Mouse (Mus musculus): ENCODE measurements around the gene Gm5565. TPM values are rescaled to one million over a fixed set of nuclear protein-coding genes. Genes with fewer than 3 reads are reported as not detected.
"Not testable (repeated sequence)": the region's sequence is repeated elsewhere in the genome, so short reads cannot be mapped to it uniquely, and the experiment has no call there.

Gm5565 gene
- polyA plus RNA-seq (2015; fragmentation: Nextera tagmentation; extraction: Ambion mirVana): not detected in 2 replicates

GRCm38 (mm10) chr5:146160439-146160838 lies at the start of gene Gm5565:
TSS of gene Gm5565 (minus strand) at chr5:146160539.
- ATAC-seq (ENCODE audit: low FRiP score): not testable (repeated sequence)
- 99% methylated on average over 3 of the region's 3 CpGs for WGBS

GRCm38 (mm10) chr5:146205537-146205936 lies 45.2 kb upstream of the Gm5565 start:
- no peaks in the 10 kb centered on the region for H3K9me3 ChIP-seq

More at GRCm38 (mm10) chr5:146160439-146160838, at the start of gene Gm5565:
- H3K4me3 ChIP-seq; H3K4me2 ChIP-seq; H3K27ac ChIP-seq; H3K9ac ChIP-seq; H3K36me3 ChIP-seq; H3K9me3 ChIP-seq; H3K4me1 ChIP-seq (replicated peaks); H3K27me3 ChIP-seq: not testable (repeated sequence)

GRCm38 (mm10) chr5:146203921-146204320 lies 43.6 kb upstream of the Gm5565 start:
- H3K9ac ChIP-seq: no peak overlapping the region
- H3K4me2 ChIP-seq: no peak overlapping the region
- no peaks in the 10 kb centered on the region for H3K9me3 ChIP-seq
- H3K27me3 ChIP-seq: no peaks in the 10 kb centered on the region
- no peaks in the 10 kb centered on the region for H3K4me1 ChIP-seq (replicated peaks)
- no peak overlapping the region for H3K27ac ChIP-seq
- peaks cover 81% of the 10 kb centered on the region for H3K36me3 ChIP-seq
- ATAC-seq (ENCODE audit: low FRiP score): no peak
- WGBS: 84% methylated on average over 2 of the region's 2 CpGs
- no peak overlapping the region for H3K4me3 ChIP-seq

More at GRCm38 (mm10) chr5:146205537-146205936, 45.2 kb upstream of the Gm5565 start:
- H3K27me3 ChIP-seq: no peaks in the 10 kb centered on the region
- no peak overlapping the region for H3K4me2 ChIP-seq
- H3K27ac ChIP-seq: no peak overlapping the region
- no peak overlapping the region for H3K4me3 ChIP-seq
- ATAC-seq (ENCODE audit: low FRiP score): no peak
- H3K9ac ChIP-seq: no peak overlapping the region
- no peaks in the 10 kb centered on the region for H3K4me1 ChIP-seq (replicated peaks)
- peaks cover 91% of the 10 kb centered on the region for H3K36me3 ChIP-seq
- 96% methylated on average over 5 of the region's 5 CpGs for WGBS

GRCm38 (mm10) chr5:146200580-146200979 lies 40.2 kb upstream of the Gm5565 start:
- Histone ChIP-seq H3K4me3 (no peak overlapping the region), H3K4me1 (replicated peaks) (no peaks in the 10 kb centered on the region), H3K36me3 (peaks cover 56% of the 10 kb centered on the region), H3K9me3 (no peaks in the 10 kb centered on the region; the same call in 1 of the 2 replicates), H3K4me2 (no peak overlapping the region), H3K9ac (no peak overlapping the region), H3K27ac (no peak overlapping the region), H3K27me3 (no peaks in the 10 kb centered on the region)
- ATAC-seq (ENCODE audit: low FRiP score): no peak
- 95% methylated on average over 6 of the region's 6 CpGs for WGBS

GRCm38 (mm10) chr5:146199540-146199939 lies 39.2 kb upstream of the Gm5565 start:
- Histone ChIP-seq H3K36me3 (peaks cover 46% of the 10 kb centered on the region), H3K27me3 (no peaks in the 10 kb centered on the region), H3K27ac (no peak overlapping the region), H3K9ac (no peak overlapping the region), H3K4me3 (no peak overlapping the region), H3K4me1 (replicated peaks) (no peaks in the 10 kb centered on the region), H3K9me3 (no peaks in the 10 kb centered on the region; the same call in 1 of the 2 replicates), H3K4me2 (no peak overlapping the region)
- WGBS: 79% methylated on average over 2 of the region's 2 CpGs
- ATAC-seq (ENCODE audit: low FRiP score): no peak

- no peaks in the 10 kb centered on the region; the same call in 1 of the 2 replicates for H3K9me3 ChIP-seq
- peaks cover 41% of the 10 kb centered on the region for H3K36me3 ChIP-seq
- ATAC-seq (ENCODE audit: low FRiP score): no peak
- H3K4me1 ChIP-seq (replicated peaks): no peaks in the 10 kb centered on the region
- H3K9ac ChIP-seq: no peak overlapping the region
- no peak overlapping the region for H3K4me2 ChIP-seq
- H3K27ac ChIP-seq: no peak overlapping the region
- no peak overlapping the region for H3K4me3 ChIP-seq
- H3K27me3 ChIP-seq: no peaks in the 10 kb centered on the region
Measured at GRCm38 (mm10) chr5:146199073-146199472, 38.7 kb upstream of the Gm5565 start.

- ATAC-seq (ENCODE audit: low FRiP score): no peak
- H3K27ac ChIP-seq: no peak overlapping the region
- 85% methylated on average over 8 of the region's 8 CpGs for WGBS
- H3K9ac ChIP-seq: no peak overlapping the region
- no peaks in the 10 kb centered on the region for H3K27me3 ChIP-seq
- no peak overlapping the region for H3K4me3 ChIP-seq
- peaks cover 9% of the 10 kb centered on the region for H3K36me3 ChIP-seq
- no peaks in the 10 kb centered on the region for H3K4me1 ChIP-seq (replicated peaks)
- H3K4me2 ChIP-seq: no peak overlapping the region
- H3K9me3 ChIP-seq: no peaks in the 10 kb centered on the region; the same call in 1 of the 2 replicates
Measured at GRCm38 (mm10) chr5:146193360-146193759, 33.0 kb upstream of the Gm5565 start.

GRCm38 (mm10) chr5:146190501-146191269 lies 30.3 kb upstream of the Gm5565 start:
- 68% methylated on average over 3 of the region's 3 CpGs for WGBS
- Histone ChIP-seq H3K27ac (no peak overlapping the region), H3K4me3 (no peak overlapping the region), H3K27me3 (no peaks in the 10 kb centered on the region), H3K9me3 (no peaks in the 10 kb centered on the region), H3K4me1 (replicated peaks) (no peaks in the 10 kb centered on the region), H3K36me3 (no peaks in the 10 kb centered on the region), H3K9ac (no peak overlapping the region), H3K4me2 (no peak overlapping the region)
- no peak for ATAC-seq (ENCODE audit: low FRiP score)

GRCm38 (mm10) chr5:146190093-146190492 lies 29.8 kb upstream of the Gm5565 start:
- Histone ChIP-seq H3K9me3 (no peaks in the 10 kb centered on the region), H3K27me3 (no peaks in the 10 kb centered on the region), H3K36me3 (no peaks in the 10 kb centered on the region), H3K27ac (no peak overlapping the region), H3K9ac (no peak overlapping the region), H3K4me2 (no peak overlapping the region), H3K4me1 (replicated peaks) (no peaks in the 10 kb centered on the region), H3K4me3 (no peak overlapping the region)
- ATAC-seq (ENCODE audit: low FRiP score): no peak
- 67% methylated on average over 4 of the region's 4 CpGs for WGBS

- no peak for ATAC-seq (ENCODE audit: low FRiP score)
- H3K4me1 ChIP-seq (replicated peaks): no peaks in the 10 kb centered on the region
- no peaks in the 10 kb centered on the region for H3K36me3 ChIP-seq
- H3K27me3 ChIP-seq: no peaks in the 10 kb centered on the region
- 88% methylated on average over 7 of the region's 7 CpGs for WGBS
- no peak overlapping the region for H3K4me3 ChIP-seq
- no peak overlapping the region for H3K9ac ChIP-seq
- no peak overlapping the region for H3K27ac ChIP-seq
- H3K9me3 ChIP-seq: peaks cover 1% of the 10 kb centered on the region; the same call in 1 of the 2 replicates
- H3K4me2 ChIP-seq: no peak overlapping the region
Measured at GRCm38 (mm10) chr5:146188712-146189111, 28.4 kb upstream of the Gm5565 start.

GRCm38 (mm10) chr5:146188144-146188543 lies 27.8 kb upstream of the Gm5565 start:
- no peak for ATAC-seq (ENCODE audit: low FRiP score)
- Histone ChIP-seq H3K27ac (no peak overlapping the region), H3K9ac (no peak overlapping the region), H3K36me3 (no peaks in the 10 kb centered on the region), H3K27me3 (no peaks in the 10 kb centered on the region), H3K4me2 (no peak overlapping the region), H3K4me3 (no peak overlapping the region), H3K4me1 (replicated peaks) (no peaks in the 10 kb centered on the region), H3K9me3 (peaks cover 7% of the 10 kb centered on the region; the same call in 1 of the 2 replicates)
- 84% methylated on average over 1 of the region's 1 CpGs for WGBS

- H3K27me3 ChIP-seq, H3K4me3 ChIP-seq: not testable (repeated sequence)
- WGBS: 35% methylated on average over 5 of the region's 5 CpGs
Measured at GRCm38 (mm10) chr5:146187441-146187840, 27.1 kb upstream of the Gm5565 start.

GRCm38 (mm10) chr5:146185204-146185603 lies 24.9 kb upstream of the Gm5565 start, which contains the start of gene 1700001J03Rik:
TSS of gene 1700001J03Rik (minus strand) at chr5:146185304.
- H3K9me3 ChIP-seq; H3K4me3 ChIP-seq; H3K4me1 ChIP-seq (replicated peaks); H3K9ac ChIP-seq; H3K27me3 ChIP-seq; H3K4me2 ChIP-seq; H3K27ac ChIP-seq; H3K36me3 ChIP-seq; ATAC-seq (ENCODE audit: low FRiP score): not testable (repeated sequence)
- 77% methylated on average over 4 of the region's 4 CpGs for WGBS

More at GRCm38 (mm10) chr5:146187441-146187840, 27.1 kb upstream of the Gm5565 start:
- not testable (repeated sequence) for H3K27ac ChIP-seq; H3K9me3 ChIP-seq; ATAC-seq (ENCODE audit: low FRiP score); H3K4me2 ChIP-seq; H3K36me3 ChIP-seq; H3K4me1 ChIP-seq (replicated peaks); H3K9ac ChIP-seq
